In genomic region chr16:10951581-10951980, GRCm38 (mm10) we compare ENCODE assay signal across 11 mouse cellular contexts.
DNase-seq lines count a peak whose midpoint lies in the region; ATAC-seq and TF ChIP-seq lines count a peak whose summit lies in the region.
"Had no signal": no experiment of that assay in that cellular context is flagged by ENCODE, and none has a peak within 500 bp of the region (broad histone marks: within the 10 kb centered on the region; RNA-seq: fewer than 3 reads in every experiment).

No protein-coding gene starts in this region.

- ATAC-seq in lung, embryonic 14.5 days (ENCODE audit: insufficient read depth) = no peak
- no peak for ATAC-seq in midbrain, embryonic 13.5 days
- ATAC-seq: Patski had no signal

- no peaks in the 10 kb centered on the region for H3K9me3 ChIP-seq in heart, embryonic 10.5 days
- H3K9me3 ChIP-seq in lung, embryonic 14.5 days (ENCODE audit: low read depth, low read length) = no peaks in the 10 kb centered on the region
- no peaks in the 10 kb centered on the region for H3K9me3 ChIP-seq in midbrain, embryonic 13.5 days
- H3K9me3 ChIP-seq: lung, embryonic 15.5 days; stomach, embryonic 15.5 days had no signal

- 6% methylated on average over 3 of the region's 3 CpGs for WGBS in heart, embryonic 10.5 days
- 10% methylated on average over 3 of the region's 3 CpGs for WGBS in lung, embryonic 14.5 days
- WGBS in midbrain, embryonic 13.5 days = 14% methylated on average over 3 of the region's 3 CpGs

- H3K36me3 ChIP-seq in heart, embryonic 10.5 days = peaks cover 2% of the 10 kb centered on the region; the same call in 1 of the 2 replicates
- no peaks in the 10 kb centered on the region for H3K36me3 ChIP-seq in lung, embryonic 14.5 days (ENCODE audit: insufficient read depth)
- H3K36me3 ChIP-seq in midbrain, embryonic 13.5 days = no peaks in the 10 kb centered on the region
- H3K36me3 ChIP-seq: stomach, embryonic 15.5 days had no signal

- H3K4me3 ChIP-seq in heart, embryonic 10.5 days = no peak overlapping the region
- no peak overlapping the region for H3K4me3 ChIP-seq in lung, embryonic 14.5 days (ENCODE audit: low read depth, low read length)
- no peak overlapping the region for H3K4me3 ChIP-seq in midbrain, embryonic 13.5 days (replicated peaks)
- H3K4me3 ChIP-seq: lung, embryonic 15.5 days; stomach, embryonic 15.5 days had no signal

- H3K4me2 ChIP-seq in lung, embryonic 14.5 days = no peak overlapping the region
- H3K4me2 ChIP-seq in midbrain, embryonic 13.5 days (replicated peaks) = no peak overlapping the region
- H3K4me2 ChIP-seq: lung, embryonic 15.5 days; stomach, embryonic 15.5 days had no signal

- H3K4me1 ChIP-seq in heart, embryonic 10.5 days = peaks cover 7% of the 10 kb centered on the region; the same call in 1 of the 2 replicates
- H3K4me1 ChIP-seq in lung, embryonic 14.5 days (ENCODE audit: insufficient read depth) = no peaks in the 10 kb centered on the region
- H3K4me1 ChIP-seq in midbrain, embryonic 13.5 days (replicated peaks) = peaks cover 4% of the 10 kb centered on the region
- H3K4me1 ChIP-seq: lung, embryonic 15.5 days; stomach, embryonic 15.5 days had no signal

- H3K9ac ChIP-seq in lung, embryonic 14.5 days = no peak overlapping the region
- H3K9ac ChIP-seq in midbrain, embryonic 13.5 days (replicated peaks) = no peak overlapping the region
- H3K9ac ChIP-seq: lung, embryonic 15.5 days; stomach, embryonic 15.5 days had no signal

- TF ChIP-seq CTCF in lung, embryonic 14.5 days (IDR thresholded peaks at IDR 0.05; ENCODE audit: low read depth) = peak; percentile 67

- DNase-seq in heart, adult 11 months = peak; percentile 95
- DNase-seq in heart, embryonic 10.5 days (ENCODE audit: low spot score) = no peak
- peak; percentile 34 for DNase-seq in thymus, postnatal 4 days
- no peak for DNase-seq in thymus, postnatal 10 days (ENCODE audit: low spot score in 2 of 2)
- peak; percentile 28 to 34 for DNase-seq in gastrocnemius, postnatal 36 days
- DNase-seq in lung, embryonic 14.5 days = peak; percentile 52
- DNase-seq in frontal cortex, postnatal 25 days (ENCODE audit: low spot score in 2 of 2) = no peak

- no peak overlapping the region for H3K27ac ChIP-seq in heart, embryonic 10.5 days
- H3K27ac ChIP-seq in lung, embryonic 14.5 days (ENCODE audit: low read depth) = no peak overlapping the region
- no peak overlapping the region for H3K27ac ChIP-seq in midbrain, embryonic 13.5 days
- H3K27ac ChIP-seq: lung, embryonic 15.5 days; stomach, embryonic 15.5 days had no signal

- no peaks in the 10 kb centered on the region for H3K27me3 ChIP-seq in heart, embryonic 10.5 days (ENCODE audit: insufficient read depth, poor library complexity, severe bottlenecking)
- H3K27me3 ChIP-seq in lung, embryonic 14.5 days (ENCODE audit: insufficient read depth, low read length) = no peaks in the 10 kb centered on the region
- no peaks in the 10 kb centered on the region for H3K27me3 ChIP-seq in midbrain, embryonic 13.5 days
- H3K27me3 ChIP-seq: lung, embryonic 15.5 days; Patski; stomach, embryonic 15.5 days had no signal

- intact Hi-C loops in gastrocnemius, postnatal 36 days (cut with DNase I) = loop anchor here (2.0 to 5.0 kb wide), 3 partner anchors 79 to 161 kb away; no protein-coding TSS in a partner anchor

Comparison
In these comparisons a context has a peak if more than half of its experiments do, and no peak if none do; other contexts are left out.
1. DNase-seq: peak in heart, adult 11 months (single experiment), thymus, postnatal 4 days (single experiment), gastrocnemius, postnatal 36 days (2 of 2) and lung, embryonic 14.5 days (single experiment); none in heart, embryonic 10.5 days (single experiment), thymus, postnatal 10 days (0 of 2) and frontal cortex, postnatal 25 days (0 of 2).